Mouse (Mus musculus) lung, embryonic 16.5 days (tissue): ENCODE results near the gene Flot1. TPM values are rescaled to one million over a fixed set of nuclear protein-coding genes. Genes with fewer than 3 reads are reported as not detected.
A peak's percentile ranks its signal among the peaks of the same experiment; 100 is the strongest.

Experiments
- ATAC-seq: fragments of 200-750 bp; cut with Nextera tagmentation; 2 replicates; pipeline ENCODE4 v1.8.0; 2017; ENCODE audit warnings: low read depth, mild to moderate bottlenecking, moderate library complexity
- H3K27ac ChIP-seq: fragments of 300-500 bp; sonication (generic); 2 replicates; pipeline ENCODE4 v1.5.1; 2014; ENCODE audit warnings: mild to moderate bottlenecking, control low read depth, low read length
- H3K27me3 ChIP-seq: fragments of 300-500 bp; sonication (generic); 2 replicates; pipeline ENCODE4 v1.6.1; 2014; ENCODE audit warnings: low read depth, low read length, mixed read lengths; ENCODE audit not compliant: control insufficient read depth, insufficient read depth
- H3K36me3 ChIP-seq: fragments of 300-500 bp; sonication (generic); 2 replicates; pipeline ENCODE4 v1.6.1; 2014; ENCODE audit warnings: low read length; ENCODE audit not compliant: control insufficient read depth, insufficient read depth
- H3K4me1 ChIP-seq: fragments of 300-500 bp; sonication (generic); replicated peaks from 2 replicates; pipeline ENCODE4 v1.6.1; 2014; ENCODE audit warnings: low read length, mixed read lengths; ENCODE audit not compliant: control insufficient read depth, insufficient read depth
- H3K4me2 ChIP-seq: fragments of 300-500 bp; sonication (generic); 2 replicates; pipeline ENCODE4 v1.6.1; 2014; ENCODE audit warnings: low read depth, low read length, control low read depth
- H3K4me3 ChIP-seq: fragments of 300-500 bp; sonication (generic); 2 replicates; pipeline ENCODE4 v1.5.1; 2014; ENCODE audit warnings: mild to moderate bottlenecking, low read length, control low read depth
- H3K9ac ChIP-seq: fragments of 300-500 bp; sonication (generic); 2 replicates; pipeline ENCODE4 v1.6.1; 2014; ENCODE audit warnings: low read length, control low read depth
- H3K9me3 ChIP-seq: fragments of 300-500 bp; sonication (generic); 2 replicates; pipeline ENCODE4 v1.6.1; 2016; ENCODE audit warnings: low read length; ENCODE audit not compliant: control insufficient read depth
- WGBS: fragments of 180-500 bp; shearing (Covaris S2); extraction: QIAGEN DNeasy Blood & Tissue Kit; methylation state at CpG from one replicate; pipeline ENCODE4 v1.1.7; 2014; 5-methylcytosine and 5-hydroxymethylcytosine counted together
- polyA plus RNA-seq: library from polyadenylated mRNA; unstranded; fragments of >200 nt; fragmentation: Nextera tagmentation; extraction: Ambion mirVana; gene quantifications from 2 replicates; pipeline ENCODE4 v1.2.1, GENCODE M21; 2015

Gene Flot1
- polyA plus RNA-seq, 1 experiment from 2014 or later: 57.8 TPM

- peak overlapping the region; percentile 94 for H3K4me2 ChIP-seq
- H3K9ac ChIP-seq: peak overlapping the region; percentile 81
- ATAC-seq: no peak
- 15% methylated on average over 17 of the region's 17 CpGs for WGBS
- peaks cover 33% of the 10 kb centered on the region for H3K4me1 ChIP-seq
- H3K27ac ChIP-seq: peak overlapping the region; percentile 99
- no peaks in the 10 kb centered on the region for H3K27me3 ChIP-seq
- H3K4me3 ChIP-seq: peak overlapping the region; percentile 66
- H3K9me3 ChIP-seq: 0 out of 2 replicates have a peak, but pooled peaks cover 2% of the 10 kb centered on the region
- peaks cover 5% of the 10 kb centered on the region; the same call in 1 of the 2 replicates for H3K36me3 ChIP-seq
Observed at GRCm38 (mm10) chr17:35868165-35868820, 45.3 kb downstream of the Flot1 start.

GRCm38 (mm10) chr17:35868961-35869345, 45.9 kb downstream of the Flot1 start:
- ATAC-seq: no peak
- Histone ChIP-seq H3K9me3 (0 out of 2 replicates have a peak, but pooled peaks cover 2% of the 10 kb centered on the region), H3K9ac (peak overlapping the region; percentile 81), H3K4me3 (peak overlapping the region; percentile 66), H3K27me3 (no peaks in the 10 kb centered on the region), H3K36me3 (peaks cover 5% of the 10 kb centered on the region; the same call in 1 of the 2 replicates), H3K4me1 (peaks cover 33% of the 10 kb centered on the region), H3K4me2 (peak overlapping the region; percentile 94), H3K27ac (peak overlapping the region; percentile 99)
- 2% methylated on average over 7 of the region's 7 CpGs for WGBS

- H3K27me3 ChIP-seq: no peaks in the 10 kb centered on the region
- peak overlapping the region; percentile 99 for H3K27ac ChIP-seq
- peak overlapping the region; percentile 66 for H3K4me3 ChIP-seq
- H3K4me2 ChIP-seq: peak overlapping the region; percentile 94
- H3K9ac ChIP-seq: peak overlapping the region; percentile 81
- peaks cover 33% of the 10 kb centered on the region for H3K4me1 ChIP-seq
- H3K36me3 ChIP-seq: peaks cover 8% of the 10 kb centered on the region; the same call in 1 of the 2 replicates
- 0 out of 2 replicates have a peak, but pooled peaks cover 2% of the 10 kb centered on the region for H3K9me3 ChIP-seq
- ATAC-seq: peak; percentile 7; the same call in 1 of the 2 replicates
- 2% methylated on average over 7 of the region's 7 CpGs for WGBS
Observed at GRCm38 (mm10) chr17:35869346-35870067, 46.5 kb downstream of the Flot1 start.

- WGBS: 37% methylated on average over 9 of the region's 9 CpGs
- Histone ChIP-seq H3K36me3 (peaks cover 16% of the 10 kb centered on the region), H3K27me3 (no peaks in the 10 kb centered on the region), H3K4me2 (peak overlapping the region; percentile 94), H3K4me3 (peak overlapping the region; percentile 66), H3K4me1 (peaks cover 28% of the 10 kb centered on the region), H3K9ac (peak overlapping the region; percentile 81), H3K9me3 (0 out of 2 replicates have a peak, but pooled peaks cover 2% of the 10 kb centered on the region), H3K27ac (peak overlapping the region; percentile 99)
- peak; percentile 7 for ATAC-seq
Observed at GRCm38 (mm10) chr17:35870151-35870883, 47.3 kb downstream of the Flot1 start.

GRCm38 (mm10) chr17:35870884-35871696, 48.1 kb downstream of the Flot1 start:
- Histone ChIP-seq H3K4me3 (peak overlapping the region; percentile 66), H3K36me3 (peaks cover 18% of the 10 kb centered on the region), H3K27me3 (no peaks in the 10 kb centered on the region), H3K4me2 (peak overlapping the region; percentile 94), H3K9me3 (0 out of 2 replicates have a peak, but pooled peaks cover 2% of the 10 kb centered on the region), H3K9ac (peak overlapping the region; percentile 81; the same call in 1 of the 2 replicates), H3K4me1 (peaks cover 28% of the 10 kb centered on the region), H3K27ac (peak overlapping the region; percentile 99)
- WGBS: 57% methylated on average over 8 of the region's 8 CpGs
- ATAC-seq: no peak

- peak; percentile 29; the same call in 1 of the 2 replicates for ATAC-seq
- H3K4me1 ChIP-seq: peaks cover 20% of the 10 kb centered on the region
- no peak overlapping the region; the same call in 1 of the 2 replicates for H3K4me2 ChIP-seq
- H3K9me3 ChIP-seq: 0 out of 2 replicates have a peak, but pooled peaks cover 2% of the 10 kb centered on the region
- H3K36me3 ChIP-seq: peaks cover 20% of the 10 kb centered on the region
- H3K4me3 ChIP-seq: no peak overlapping the region
- no peaks in the 10 kb centered on the region for H3K27me3 ChIP-seq
- peak overlapping the region; percentile 19; the same call in 1 of the 2 replicates for H3K9ac ChIP-seq
- WGBS: 26% methylated on average over 21 of the region's 21 CpGs
- no peak overlapping the region for H3K27ac ChIP-seq
Observed at GRCm38 (mm10) chr17:35873774-35874519, 50.9 kb downstream of the Flot1 start.

- H3K4me2 ChIP-seq: no peak overlapping the region
- H3K4me1 ChIP-seq: peaks cover 13% of the 10 kb centered on the region
- no peak for ATAC-seq
- no peaks in the 10 kb centered on the region for H3K27me3 ChIP-seq
- no peak overlapping the region for H3K27ac ChIP-seq
- 0 out of 2 replicates have a peak, but pooled peaks cover 2% of the 10 kb centered on the region for H3K9me3 ChIP-seq
- 78% methylated on average over 6 of the region's 6 CpGs for WGBS
- H3K9ac ChIP-seq: no peak overlapping the region; the same call in 1 of the 2 replicates
- no peak overlapping the region for H3K4me3 ChIP-seq
- peaks cover 20% of the 10 kb centered on the region for H3K36me3 ChIP-seq
Observed at GRCm38 (mm10) chr17:35874721-35875120, 51.7 kb downstream of the Flot1 start.
